Comparison of ENCODE assay signal across 15 mouse cellular contexts in genomic region chr6:71930053-71930452, GRCm38 (mm10). TPM values are rescaled to one million over a fixed set of nuclear protein-coding genes. Genes with fewer than 3 reads are reported as not detected.
DNase-seq lines count a peak whose midpoint lies in the region; ATAC-seq and TF ChIP-seq lines count a peak whose summit lies in the region.
"Had no signal": no experiment of that assay in that cellular context is flagged by ENCODE, and none has a peak within 500 bp of the region (broad histone marks: within the 10 kb centered on the region; RNA-seq: fewer than 3 reads in every experiment).

No protein-coding gene starts in this region.

- no peaks in the 10 kb centered on the region for H3K9me3 ChIP-seq in lung, embryonic 14.5 days (ENCODE audit: low read depth, low read length)
- H3K9me3 ChIP-seq in midbrain, embryonic 14.5 days (ENCODE audit: control insufficient read depth, low read length) = no peaks in the 10 kb centered on the region
- H3K9me3 ChIP-seq: embryonic facial prominence, embryonic 13.5 days; heart, embryonic 13.5 days; midbrain, embryonic 10.5 days; neural tube, embryonic 15.5 days had no signal

- H3K4me2 ChIP-seq in lung, embryonic 14.5 days = no peak overlapping the region
- no peak overlapping the region for H3K4me2 ChIP-seq in midbrain, embryonic 14.5 days (ENCODE audit: low read length)
- H3K4me2 ChIP-seq: embryonic facial prominence, embryonic 13.5 days; heart, embryonic 13.5 days; neural tube, embryonic 15.5 days had no signal

- intact Hi-C loops in heart, postnatal 25 days (cut with DNase I) = loop anchor here (1.0 to 5.0 kb wide), 2 partner anchors 167 to 234 kb away; partner anchors contain the start of gene St3gal5

- peak; percentile 40 for DNase-seq in heart, adult 8-10 months (ENCODE audit: low spot score)
- no peak for DNase-seq in heart, postnatal 25 days (ENCODE audit: low spot score)
- peak; percentile 15 for DNase-seq in lung, embryonic 14.5 days
- DNase-seq in lung, postnatal 14 days = no peak
- DNase-seq in lung, postnatal 10 days = peak; percentile 16
- peak; percentile 36 to 73 for DNase-seq in spleen, postnatal 4 days (ENCODE audit: low spot score in 2 of 2)
- DNase-seq in midbrain, embryonic 14.5 days = no peak
- DNase-seq: adrenal gland, postnatal 36 days; cerebellum, adult 9-11 months had no signal

- ATAC-seq in lung, embryonic 14.5 days (ENCODE audit: insufficient read depth) = no peak
- no peak for ATAC-seq in midbrain, embryonic 14.5 days (ENCODE audit: low FRiP score, low TSS enrichment)
- no peak for ATAC-seq in erythroblast, adult 5-6 weeks (replicated peaks; ENCODE audit: low FRiP score, poor library complexity, severe bottlenecking)
- ATAC-seq: hindbrain, embryonic 16.5 days had no signal

- H3K4me1 ChIP-seq in lung, embryonic 14.5 days (ENCODE audit: insufficient read depth) = peaks cover 6% of the 10 kb centered on the region; the same call in 1 of the 2 replicates
- no peaks in the 10 kb centered on the region for H3K4me1 ChIP-seq in midbrain, embryonic 14.5 days (ENCODE audit: control insufficient read depth, insufficient read depth, low read length)
- H3K4me1 ChIP-seq: midbrain, embryonic 10.5 days; neural tube, embryonic 15.5 days had no signal

- no peak overlapping the region for H3K4me3 ChIP-seq in lung, embryonic 14.5 days (ENCODE audit: low read depth, low read length)
- H3K4me3 ChIP-seq in midbrain, embryonic 14.5 days (replicated peaks; ENCODE audit: low read depth, low read length) = no peak overlapping the region
- H3K4me3 ChIP-seq: embryonic facial prominence, embryonic 13.5 days; heart, embryonic 13.5 days; midbrain, embryonic 10.5 days; neural tube, embryonic 15.5 days had no signal

- 86% methylated on average over 10 of the region's 10 CpGs for WGBS in lung, embryonic 14.5 days
- 95% methylated on average over 10 of the region's 10 CpGs for WGBS in midbrain, embryonic 14.5 days

- H3K9ac ChIP-seq in lung, embryonic 14.5 days = no peak overlapping the region
- no peak overlapping the region for H3K9ac ChIP-seq in midbrain, embryonic 14.5 days (replicated peaks; ENCODE audit: low read length)
- H3K9ac ChIP-seq: embryonic facial prominence, embryonic 13.5 days; heart, embryonic 13.5 days; neural tube, embryonic 15.5 days had no signal

- TF ChIP-seq CTCF in lung, embryonic 14.5 days (IDR thresholded peaks at IDR 0.05; ENCODE audit: low read depth) = no peak

- H3K27me3 ChIP-seq in lung, embryonic 14.5 days (ENCODE audit: insufficient read depth, low read length) = no peaks in the 10 kb centered on the region
- no peaks in the 10 kb centered on the region for H3K27me3 ChIP-seq in midbrain, embryonic 14.5 days (ENCODE audit: control insufficient read depth, insufficient read depth, low read length)
- H3K27me3 ChIP-seq: embryonic facial prominence, embryonic 13.5 days; heart, embryonic 13.5 days; neural tube, embryonic 15.5 days had no signal

- H3K27ac ChIP-seq in lung, embryonic 14.5 days (ENCODE audit: low read depth) = no peak overlapping the region
- no peak overlapping the region for H3K27ac ChIP-seq in midbrain, embryonic 14.5 days (replicated peaks; ENCODE audit: low read depth, low read length)
- H3K27ac ChIP-seq: embryonic facial prominence, embryonic 13.5 days; heart, embryonic 13.5 days; midbrain, embryonic 10.5 days; neural tube, embryonic 15.5 days had no signal

- H3K36me3 ChIP-seq in lung, embryonic 14.5 days (ENCODE audit: insufficient read depth) = peaks cover 85% of the 10 kb centered on the region
- H3K36me3 ChIP-seq in midbrain, embryonic 14.5 days (ENCODE audit: control insufficient read depth, insufficient read depth, low read length) = peaks cover 71% of the 10 kb centered on the region

RNA-seq across cellular contexts. Expression of gene Polr1a, which starts 21.2 kb away (rescaled TPM):
- 10 to 100 TPM; 47.4 to 54.6 (median 49.7) TPM for total RNA-seq in heart, adult 8-10 months (2022)
- 10 to 100 TPM; 41.9 TPM for total RNA-seq in heart, postnatal 25 days (2021)
- 35.0 and 37.2 TPM in 2 replicates for polyA plus RNA-seq in lung, embryonic 14.5 days (2014; fragmentation: Nextera tagmentation; extraction: Ambion mirVana)
- 11.7 and 17.4 TPM in 2 replicates for polyA plus RNA-seq in midbrain, embryonic 14.5 days (2014; fragmentation: Nextera tagmentation; extraction: Ambion mirVana)
- 4.0 and 44.0 TPM in 2 replicates for total RNA-seq in erythroblast, adult 5-6 weeks (2015; ENCODE audit: low replicate concordance)
- total RNA-seq in erythroblast, adult 5-6 weeks (2017; ENCODE audit: low replicate concordance) = 7.7 and 11.3 TPM in 2 replicates

RNA-seq across cellular contexts. Expression of gene Ptcd3, which starts 21.5 kb away (rescaled TPM):
- total RNA-seq in heart, adult 8-10 months (2022) = 100 to 1,000 TPM; 127 to 157 (median 131) TPM
- 100 to 1,000 TPM; 128 to 129 TPM for total RNA-seq in heart, postnatal 25 days (2021)
- polyA plus RNA-seq in lung, embryonic 14.5 days (2014; fragmentation: Nextera tagmentation; extraction: Ambion mirVana) = 109 and 115 TPM in 2 replicates
- polyA plus RNA-seq in midbrain, embryonic 14.5 days (2014; fragmentation: Nextera tagmentation; extraction: Ambion mirVana) = 72.3 and 99.8 TPM in 2 replicates
- 26.3 and 53.6 TPM in 2 replicates for total RNA-seq in erythroblast, adult 5-6 weeks (2015; ENCODE audit: low replicate concordance)
- total RNA-seq in erythroblast, adult 5-6 weeks (2017; ENCODE audit: low replicate concordance) = 25.1 and 32.9 TPM in 2 replicates

Comparison
In these comparisons a context has a peak if more than half of its experiments do, and no peak if none do; other contexts are left out.
1. DNase-seq: peak in heart, adult 8-10 months (single experiment), lung, embryonic 14.5 days (single experiment), lung, postnatal 10 days (single experiment) and spleen, postnatal 4 days (2 of 2); none in heart, postnatal 25 days (single experiment), lung, postnatal 14 days (single experiment) and midbrain, embryonic 14.5 days (single experiment).